Mouse (Mus musculus): ENCODE results near the gene Ehd3. TPM values are rescaled to one million over a fixed set of nuclear protein-coding genes. Genes with fewer than 3 reads are reported as not detected.

Ehd3 gene
- 13.7 and 14.9 TPM in 2 replicates for polyA plus RNA-seq (2015; fragmentation: Nextera tagmentation; extraction: Ambion mirVana)

DNA sequence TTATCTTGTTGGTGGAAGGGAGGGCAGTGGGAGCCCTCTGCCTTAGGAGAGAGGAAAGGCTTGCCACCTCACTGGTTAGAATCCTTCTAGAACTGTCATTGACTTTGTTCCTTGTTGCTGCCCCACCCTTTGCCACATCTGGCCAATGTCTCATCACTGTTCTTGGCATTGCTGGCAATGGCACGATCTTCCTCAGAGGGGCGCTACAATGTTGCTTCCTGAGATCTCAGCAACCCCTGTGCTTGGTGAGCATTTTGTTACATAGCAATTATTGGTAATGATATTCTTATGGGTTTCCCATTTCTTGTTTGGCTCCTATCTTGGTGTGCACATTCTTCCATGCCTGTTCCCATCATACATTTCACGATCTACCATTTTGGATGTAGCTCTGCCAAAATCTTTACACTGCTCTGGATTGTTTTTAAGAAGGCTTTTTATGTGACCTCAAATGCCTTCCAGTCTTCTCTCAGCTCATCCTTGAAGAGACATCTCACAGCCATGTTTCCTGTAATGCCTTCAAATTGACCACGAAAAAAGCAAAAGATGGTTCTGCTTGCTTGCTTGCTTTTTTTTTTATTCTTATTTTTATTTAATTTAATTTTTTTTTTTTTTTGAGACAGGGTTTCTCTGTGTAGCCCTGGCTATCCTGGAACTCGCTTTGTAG lies at the start of gene Ehd3:
TSS of gene Ehd3 (plus strand) at position 614 of the 664 bp plus-strand sequence.
- Histone ChIP-seq H3K27me3 (no peaks in the 10 kb centered on the region), H3K4me3 (peak within 1 kb of the TSS; percentile 60), H3K4me1 (replicated peaks) (peaks cover 21% of the 10 kb centered on the region), H3K36me3 (no peaks in the 10 kb centered on the region), H3K9me3 (no peaks in the 10 kb centered on the region), H3K27ac (peak within 1 kb of the TSS; percentile 92), H3K4me2 (peak within 1 kb of the TSS; percentile 67), H3K9ac (peak within 1 kb of the TSS; percentile 84)
- 90% methylated on average over 5 of the region's 5 CpGs for WGBS
- ATAC-seq (ENCODE audit: low FRiP score) = no peak

- Histone ChIP-seq H3K27ac (peak overlapping the region; percentile 64), H3K27me3 (no peaks in the 10 kb centered on the region), H3K9ac (no peak overlapping the region), H3K36me3 (no peaks in the 10 kb centered on the region), H3K4me1 (replicated peaks) (peaks cover 13% of the 10 kb centered on the region), H3K4me3 (no peak overlapping the region), H3K9me3 (no peaks in the 10 kb centered on the region), H3K4me2 (0 out of 2 replicates have a peak overlapping the region, but pooled peaks have one; percentile 23)
- WGBS = 19% methylated on average over 8 of the region's 8 CpGs
- peak; percentile 87 for ATAC-seq (ENCODE audit: low FRiP score)
Measured at GRCm38 (mm10) chr17:73770964-73771363, 33.0 kb upstream of the Ehd3 start.

DNA sequence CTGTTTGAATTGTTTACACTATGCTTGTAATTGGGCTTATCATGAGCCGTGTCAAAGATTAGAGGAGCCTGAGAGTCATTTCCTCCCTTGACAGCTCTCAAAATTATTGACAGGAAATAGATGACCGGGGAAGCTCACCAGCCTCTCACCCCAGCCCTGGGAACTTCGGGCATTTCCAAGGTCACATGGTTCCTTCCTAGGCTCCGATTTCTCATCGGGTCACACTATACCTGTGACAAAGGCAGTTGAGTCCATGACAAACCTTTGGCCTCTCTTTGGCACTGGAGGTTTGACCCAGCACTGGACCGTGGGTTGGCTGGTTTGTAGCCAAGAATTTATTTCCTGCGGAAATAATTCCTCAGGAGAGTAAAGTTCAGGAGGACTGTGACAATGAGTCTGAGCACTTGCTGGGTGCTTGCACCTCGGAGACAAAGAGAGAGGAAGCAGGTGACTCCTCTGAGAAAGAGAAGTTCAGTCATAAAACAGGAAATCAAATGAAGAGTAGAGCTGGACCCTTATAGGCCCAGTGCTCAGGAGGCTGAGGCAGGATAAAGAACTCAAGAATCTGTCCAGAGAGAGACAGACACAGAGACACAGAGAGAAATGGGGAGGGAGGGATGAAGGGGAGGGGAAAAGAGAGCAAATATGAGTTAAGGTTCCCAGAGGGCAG lies 17.2 kb upstream of the Ehd3 start:
- Histone ChIP-seq H3K27me3 (no peaks in the 10 kb centered on the region), H3K27ac (no peak overlapping the region), H3K9me3 (no peaks in the 10 kb centered on the region), H3K9ac (no peak overlapping the region), H3K4me1 (replicated peaks) (peaks cover 8% of the 10 kb centered on the region; the same call in 1 of the 2 replicates), H3K4me3 (no peak overlapping the region), H3K4me2 (no peak overlapping the region), H3K36me3 (no peaks in the 10 kb centered on the region)
- no peak for ATAC-seq (ENCODE audit: low FRiP score)
- WGBS = 86% methylated on average over 8 of the region's 8 CpGs

DNA sequence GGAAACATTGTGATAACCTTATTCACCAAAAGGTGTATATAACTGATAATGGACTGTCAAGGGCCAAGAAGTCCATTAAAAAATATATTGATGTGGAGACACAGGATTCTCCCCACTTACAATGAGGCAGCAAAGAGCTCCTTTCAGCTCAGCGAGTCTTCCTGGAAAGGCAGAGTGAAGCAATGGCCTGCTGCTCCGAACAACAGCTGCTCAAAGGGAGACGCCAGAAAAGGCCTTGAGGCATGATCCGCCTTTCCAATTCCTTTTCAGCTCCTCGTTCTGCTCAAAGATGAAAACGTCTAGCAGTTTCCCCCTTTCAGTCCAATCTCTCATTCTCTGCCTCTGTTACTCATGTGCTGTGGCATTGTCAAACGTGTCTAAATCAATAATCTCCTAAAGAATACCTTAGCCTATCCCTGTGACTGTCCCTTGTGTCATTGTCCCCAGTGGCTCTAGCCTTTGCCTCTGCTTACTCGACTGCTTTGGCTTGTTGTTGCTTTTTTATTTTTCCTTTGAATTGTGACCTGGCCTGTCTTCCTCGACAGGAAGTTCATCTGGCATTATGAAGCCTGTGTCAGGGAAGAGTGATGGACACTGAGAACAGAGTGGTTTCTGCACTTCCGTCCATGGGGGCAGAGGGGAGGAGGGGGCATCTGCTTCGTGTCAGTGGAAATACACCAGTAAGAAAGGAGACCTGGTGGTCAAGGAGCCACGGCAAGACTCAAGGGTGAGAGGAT lies 13.5 kb upstream of the Ehd3 start:
- Histone ChIP-seq H3K4me1 (replicated peaks) (peaks cover 8% of the 10 kb centered on the region; the same call in 1 of the 2 replicates), H3K36me3 (no peaks in the 10 kb centered on the region), H3K27me3 (no peaks in the 10 kb centered on the region), H3K9ac (no peak overlapping the region), H3K27ac (no peak overlapping the region), H3K4me3 (no peak overlapping the region), H3K4me2 (no peak overlapping the region), H3K9me3 (no peaks in the 10 kb centered on the region)
- no peak for ATAC-seq (ENCODE audit: low FRiP score)
- WGBS = 27% methylated on average over 12 of the region's 12 CpGs

DNA sequence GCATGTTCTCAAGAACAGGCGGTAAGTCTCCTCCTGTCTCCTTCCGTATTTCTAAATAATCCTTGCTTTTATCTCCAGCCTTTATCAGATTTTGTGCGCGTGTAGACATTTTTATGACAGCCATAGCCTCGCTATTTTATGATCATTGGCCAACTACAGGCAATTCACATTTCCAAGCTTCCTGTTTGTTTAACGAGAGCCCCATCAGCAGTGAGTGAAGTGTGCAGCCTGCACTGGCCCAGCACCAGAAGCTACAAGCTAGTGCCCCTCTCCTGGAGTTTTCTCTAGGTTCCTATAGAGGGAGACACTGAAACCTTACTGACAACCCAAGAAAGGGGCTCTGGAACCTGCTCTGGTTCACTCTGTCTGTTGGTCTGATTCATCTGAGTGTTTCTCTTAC lies 7.1 kb upstream of the Ehd3 start:
- H3K27me3 ChIP-seq = no peaks in the 10 kb centered on the region
- H3K9ac ChIP-seq = no peak overlapping the region
- H3K4me2 ChIP-seq = no peak overlapping the region
- H3K36me3 ChIP-seq = no peaks in the 10 kb centered on the region
- no peak for ATAC-seq (ENCODE audit: low FRiP score)
- no peak overlapping the region for H3K27ac ChIP-seq
- H3K4me3 ChIP-seq = no peak overlapping the region
- no peaks in the 10 kb centered on the region for H3K4me1 ChIP-seq (replicated peaks)
- H3K9me3 ChIP-seq = no peaks in the 10 kb centered on the region
- WGBS = 86% methylated on average over 6 of the region's 6 CpGs

DNA sequence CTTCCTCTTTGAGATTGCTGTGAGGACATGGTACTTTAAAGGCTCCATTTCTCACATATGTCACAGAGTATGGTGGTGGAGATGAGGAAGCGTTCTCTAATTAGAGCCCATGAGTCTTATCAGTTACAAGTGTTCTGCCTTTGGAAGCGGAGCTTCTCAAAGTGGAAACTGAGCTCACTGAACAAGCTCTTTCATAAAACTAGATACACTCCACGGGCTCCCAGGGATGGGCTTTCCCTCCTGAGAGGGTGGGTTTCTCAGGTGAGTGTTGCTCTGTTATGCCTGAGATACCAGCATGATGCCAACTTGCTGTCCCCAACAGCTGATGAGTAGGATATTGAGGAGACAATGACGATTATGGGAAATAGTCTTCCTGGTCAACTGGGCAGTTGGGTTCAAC lies 6.2 kb upstream of the Ehd3 start:
- no peaks in the 10 kb centered on the region for H3K4me1 ChIP-seq (replicated peaks)

GRCm38 (mm10) chr17:73804592-73805271 lies 798 bp downstream of the Ehd3 start:
- WGBS = under 1% methylated on average over 45 of the region's 45 CpGs
- Histone ChIP-seq H3K36me3 (no peaks in the 10 kb centered on the region), H3K27me3 (no peaks in the 10 kb centered on the region), H3K9ac (peak overlapping the region; percentile 84), H3K9me3 (no peaks in the 10 kb centered on the region), H3K4me3 (peak overlapping the region; percentile 60), H3K27ac (peak overlapping the region; percentile 92), H3K4me1 (replicated peaks) (peaks cover 21% of the 10 kb centered on the region), H3K4me2 (peak overlapping the region; percentile 67)
- peak; percentile 98 for ATAC-seq (ENCODE audit: low FRiP score)

More for the DNA sequence above, 6.2 kb upstream of the Ehd3 start:
- 89% methylated on average over 4 of the region's 4 CpGs for WGBS
- no peaks in the 10 kb centered on the region for H3K36me3 ChIP-seq
- H3K27ac ChIP-seq = no peak overlapping the region
- no peaks in the 10 kb centered on the region for H3K27me3 ChIP-seq
- no peak overlapping the region for H3K9ac ChIP-seq
- no peak for ATAC-seq (ENCODE audit: low FRiP score)
- no peak overlapping the region for H3K4me2 ChIP-seq
- H3K4me3 ChIP-seq = no peak overlapping the region
- no peaks in the 10 kb centered on the region for H3K9me3 ChIP-seq

GRCm38 (mm10) chr17:73806331-73806730 lies 2.4 kb downstream of the Ehd3 start:
- peaks cover 21% of the 10 kb centered on the region for H3K4me1 ChIP-seq (replicated peaks)
- no peaks in the 10 kb centered on the region for H3K9me3 ChIP-seq
- H3K36me3 ChIP-seq = no peaks in the 10 kb centered on the region
- 86% methylated on average over 6 of the region's 6 CpGs for WGBS
- peak overlapping the region; percentile 23 for H3K4me3 ChIP-seq
- peak overlapping the region; percentile 67 for H3K4me2 ChIP-seq
- no peak overlapping the region for H3K27ac ChIP-seq
- H3K9ac ChIP-seq = peak overlapping the region; percentile 59
- no peaks in the 10 kb centered on the region for H3K27me3 ChIP-seq
- no peak for ATAC-seq (ENCODE audit: low FRiP score)

DNA sequence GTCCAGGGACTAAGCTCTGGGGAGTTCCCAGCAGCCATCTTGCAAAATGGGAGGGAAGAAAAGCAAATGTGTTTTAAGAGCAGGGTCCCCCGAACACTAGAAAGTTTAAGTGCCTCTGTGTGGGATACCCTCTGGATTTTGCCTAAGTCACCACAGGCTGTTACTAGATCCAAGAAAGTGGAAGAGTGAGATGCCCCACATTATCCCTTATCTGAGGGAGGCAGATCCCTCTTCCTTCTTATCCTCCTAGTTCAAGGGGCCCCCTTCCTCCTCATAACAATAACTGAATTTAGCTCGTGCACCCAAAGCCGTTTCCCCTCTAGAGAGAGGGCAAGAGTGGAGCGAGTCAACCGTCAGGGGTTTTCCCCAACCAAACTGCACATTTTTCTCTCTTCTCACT lies 3.3 kb downstream of the Ehd3 start:
- Histone ChIP-seq H3K4me3 (no peak overlapping the region), H3K4me2 (no peak overlapping the region), H3K27ac (no peak overlapping the region), H3K36me3 (no peaks in the 10 kb centered on the region), H3K9ac (no peak overlapping the region), H3K27me3 (no peaks in the 10 kb centered on the region), H3K4me1 (replicated peaks) (peaks cover 21% of the 10 kb centered on the region), H3K9me3 (no peaks in the 10 kb centered on the region)
- ATAC-seq (ENCODE audit: low FRiP score) = no peak
- WGBS = 92% methylated on average over 5 of the region's 5 CpGs

DNA sequence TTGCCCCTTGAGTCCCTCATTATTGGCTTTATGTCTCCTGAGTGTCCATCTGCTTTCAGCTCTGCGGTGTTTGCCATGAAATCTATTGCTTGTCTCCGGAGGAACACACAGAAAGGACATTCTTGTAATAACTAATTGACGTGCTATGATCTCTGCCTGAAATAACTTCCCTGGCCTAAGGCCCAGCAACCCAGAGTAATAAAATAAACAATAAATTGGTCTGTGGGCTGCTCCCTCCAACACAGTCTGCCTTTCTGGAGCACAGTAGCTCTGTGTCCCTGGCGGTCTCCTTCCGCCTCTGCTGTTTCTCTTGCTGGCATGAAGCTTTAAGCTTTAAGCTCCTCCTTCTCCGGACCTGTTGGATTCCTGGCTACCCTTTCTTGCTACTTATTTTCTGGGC lies 4.5 kb downstream of the Ehd3 start:
- Histone ChIP-seq H3K9me3 (no peaks in the 10 kb centered on the region), H3K4me3 (no peak overlapping the region), H3K9ac (no peak overlapping the region), H3K4me2 (no peak overlapping the region), H3K27ac (no peak overlapping the region), H3K27me3 (no peaks in the 10 kb centered on the region), H3K36me3 (no peaks in the 10 kb centered on the region), H3K4me1 (replicated peaks) (peaks cover 21% of the 10 kb centered on the region)
- no peak for ATAC-seq (ENCODE audit: low FRiP score)
- 65% methylated on average over 6 of the region's 6 CpGs for WGBS

GRCm38 (mm10) chr17:73810801-73811200 lies 6.9 kb downstream of the Ehd3 start:
- Histone ChIP-seq H3K9me3 (no peaks in the 10 kb centered on the region), H3K9ac (no peak overlapping the region), H3K4me2 (no peak overlapping the region), H3K4me1 (replicated peaks) (peaks cover 13% of the 10 kb centered on the region), H3K27ac (no peak overlapping the region), H3K4me3 (no peak overlapping the region), H3K27me3 (no peaks in the 10 kb centered on the region), H3K36me3 (no peaks in the 10 kb centered on the region)
- ATAC-seq (ENCODE audit: low FRiP score) = no peak
- WGBS = 76% methylated on average over 1 of the region's 1 CpGs

- Histone ChIP-seq H3K27ac (no peak overlapping the region), H3K4me1 (replicated peaks) (peaks cover 5% of the 10 kb centered on the region), H3K4me2 (no peak overlapping the region), H3K9me3 (no peaks in the 10 kb centered on the region), H3K36me3 (no peaks in the 10 kb centered on the region), H3K27me3 (no peaks in the 10 kb centered on the region), H3K9ac (no peak overlapping the region), H3K4me3 (no peak overlapping the region)
- no peak for ATAC-seq (ENCODE audit: low FRiP score)
- WGBS = 76% methylated on average over 5 of the region's 5 CpGs
Measured at GRCm38 (mm10) chr17:73811566-73811965, 7.6 kb downstream of the Ehd3 start.
